Mouse (Mus musculus) liver, adult 2 months (tissue): Measurements from ENCODE around the gene Inpp5a. TPM values are rescaled to one million over a fixed set of nuclear protein-coding genes. Genes with fewer than 3 reads are reported as not detected.
A peak's percentile ranks its signal among the peaks of the same experiment; 100 is the strongest.

Source experiments
- DNase-seq: peaks from one replicate; pipeline ENCODE4 v3.0.0-alpha.2; 2011; ENCODE audit warnings: low read depth, low spot score; ENCODE audit errors: extremely low read depth
- H3K27ac ChIP-seq: fragments of 200-500 bp; replicated peaks from 2 replicates; pipeline ENCODE4 v1.5.1; 2012; ENCODE audit warnings: low read depth, mild to moderate bottlenecking, control low read depth, inconsistent platforms, low read length; ENCODE audit not compliant: insufficient read depth
- H3K27me3 ChIP-seq: fragments of 200-500 bp; 2 replicates; pipeline ENCODE4 v1.6.1; 2012; ENCODE audit warnings: mild to moderate bottlenecking, moderate library complexity, low read length, inconsistent platforms; ENCODE audit not compliant: control insufficient read depth, insufficient read depth
- H3K36me3 ChIP-seq: fragments of 200-500 bp; 2 replicates; pipeline ENCODE4 v1.6.1; 2012; ENCODE audit warnings: low read length, inconsistent platforms; ENCODE audit not compliant: control insufficient read depth, insufficient read depth
- H3K4me1 ChIP-seq: fragments of 200-500 bp; 2 replicates; pipeline ENCODE4 v1.6.1; 2011; ENCODE audit warnings: low read length; ENCODE audit not compliant: control insufficient read depth, insufficient read depth
- H3K4me3 ChIP-seq: fragments of 200-500 bp; 2 replicates; pipeline ENCODE4 v1.5.1; 2011; ENCODE audit warnings: low read depth, mild to moderate bottlenecking, control low read depth, low read length, moderate library complexity; ENCODE audit not compliant: insufficient read depth
- H3K79me2 ChIP-seq: fragments of 200-500 bp; 2 replicates; pipeline ENCODE4 v1.6.1; 2012; ENCODE audit warnings: inconsistent platforms, mild to moderate bottlenecking, low read length, moderate library complexity; ENCODE audit not compliant: control insufficient read depth, insufficient read depth
- H3K9ac ChIP-seq: fragments of 200-500 bp; 2 replicates; pipeline ENCODE4 v1.6.1; 2012; ENCODE audit warnings: low read depth, mild to moderate bottlenecking, control low read depth, inconsistent platforms, low read length
- CTCF ChIP-seq: fragments of 200-500 bp; IDR thresholded peaks from 2 replicates; pipeline ENCODE4 v1.5.1; 2011; ENCODE audit warnings: low read depth, low read length, control low read depth
- POLR2A ChIP-seq: fragments of 200-500 bp; IDR thresholded peaks from 2 replicates; pipeline ENCODE4 v1.6.1; 2011; ENCODE audit warnings: low read length, control low read depth; ENCODE audit not compliant: insufficient read depth; ENCODE audit errors: extremely low read depth
- WGBS: fragments of 180-500 bp; shearing (Covaris S2); methylation state at CpG from one replicate; pipeline ENCODE4 v1.1.7; 2018; 5-methylcytosine and 5-hydroxymethylcytosine counted together
- polyA plus RNA-seq: library from polyadenylated mRNA; depleted of rRNA; stranded (reverse); fragments of >200 nt; gene quantifications from 2 replicates; pipeline ENCODE4 v1.2.3, GENCODE M21; 2012
- total RNA-seq: library from RNA; depleted of rRNA; stranded (reverse); fragments of >200 nt; gene quantifications from 2 replicates; pipeline ENCODE4 v1.2.3, GENCODE M21; 2014

Gene Inpp5a
- total and polyA plus RNA-seq, 2 experiments = 8.4 to 8.8 TPM

DNA sequence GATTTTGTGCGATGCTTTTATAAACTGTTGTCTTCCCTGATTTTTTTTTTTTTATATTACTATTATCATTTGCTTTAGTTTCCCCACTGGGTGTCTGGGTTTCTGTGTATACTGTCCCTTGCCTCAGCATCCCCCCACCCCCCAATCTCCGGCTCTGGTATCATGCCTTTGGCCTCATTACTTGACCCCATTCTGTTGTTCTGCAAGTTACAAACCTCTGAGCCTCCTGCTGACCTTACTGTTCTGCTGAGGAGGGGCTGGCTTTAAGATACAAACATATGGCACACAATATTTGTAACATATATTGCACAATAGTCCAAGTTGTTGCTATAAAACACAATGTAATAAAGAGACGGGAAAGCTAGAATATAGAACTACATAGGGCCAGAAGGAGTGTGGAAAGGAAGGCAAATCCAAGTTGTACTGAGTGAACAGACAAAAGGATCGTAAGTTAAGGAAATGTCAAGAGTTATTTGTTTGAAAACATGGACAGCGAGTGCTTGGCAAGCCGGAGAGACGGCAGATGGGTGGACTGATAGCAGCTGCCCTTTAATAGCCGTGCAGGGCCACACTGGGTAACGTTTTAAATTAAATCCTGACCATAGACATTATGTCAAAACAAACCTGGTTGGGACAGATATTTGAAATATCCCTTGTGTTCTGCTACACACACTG, 49.2 kb downstream of the Inpp5a start:
- H3K79me2 ChIP-seq = peaks cover 22% of the 10 kb centered on the region
- H3K27me3 ChIP-seq = no peaks in the 10 kb centered on the region
- H3K36me3 ChIP-seq = no peaks in the 10 kb centered on the region
- DNase-seq = no peak
- no peak for TF ChIP-seq POLR2A
- TF ChIP-seq CTCF = no peak
- H3K4me1 ChIP-seq = peaks cover 14% of the 10 kb centered on the region
- WGBS = 77% methylated on average over 9 of the region's 9 CpGs
- no peak overlapping the region for H3K4me3 ChIP-seq
- H3K9ac ChIP-seq = no peak overlapping the region
- no peak overlapping the region for H3K27ac ChIP-seq

DNA sequence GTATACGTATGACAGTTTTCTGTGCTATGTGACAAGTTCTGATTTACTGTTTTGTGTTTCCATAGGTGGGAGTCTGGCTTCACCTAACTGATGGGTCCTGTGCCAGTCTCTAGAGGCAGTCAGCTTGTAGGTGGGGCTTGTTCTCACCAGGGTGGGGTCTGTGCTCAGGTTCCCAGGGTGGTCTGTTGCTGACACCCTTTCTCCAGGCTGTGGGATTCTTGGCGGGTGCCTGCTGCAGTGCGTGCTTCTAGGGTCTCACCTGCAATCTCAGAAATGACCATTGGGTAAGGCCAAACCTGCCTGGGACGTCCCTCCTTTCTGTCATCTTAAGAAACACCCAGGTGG, 49.7 kb downstream of the Inpp5a start:
- H3K36me3 ChIP-seq = no peaks in the 10 kb centered on the region
- TF ChIP-seq POLR2A = no peak
- no peak for TF ChIP-seq CTCF
- no peaks in the 10 kb centered on the region for H3K27me3 ChIP-seq
- H3K27ac ChIP-seq = no peak overlapping the region
- peaks cover 22% of the 10 kb centered on the region for H3K79me2 ChIP-seq
- peaks cover 14% of the 10 kb centered on the region for H3K4me1 ChIP-seq
- no peak overlapping the region for H3K9ac ChIP-seq
- DNase-seq = no peak
- no peak overlapping the region for H3K4me3 ChIP-seq
- 92% methylated on average over 4 of the region's 4 CpGs for WGBS

DNA sequence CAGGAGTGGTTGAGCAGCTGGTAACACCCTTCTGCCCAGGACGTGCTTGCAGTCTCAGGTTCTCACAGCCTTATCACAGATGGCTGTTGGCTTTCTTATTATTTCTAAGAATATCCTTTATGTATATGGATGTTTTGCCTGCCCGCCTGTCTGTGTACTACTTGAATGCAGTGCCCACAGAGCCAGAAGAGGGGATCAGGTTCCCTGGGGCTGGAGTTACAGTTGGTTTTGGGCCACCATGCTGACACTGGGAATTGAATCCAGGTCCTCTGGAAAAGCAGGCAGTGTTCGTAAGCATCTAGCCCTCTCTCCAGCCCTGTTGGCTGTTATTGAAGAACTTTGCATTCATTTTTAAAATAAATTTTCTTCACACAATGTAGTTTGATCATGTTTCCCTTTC, 50.1 kb downstream of the Inpp5a start:
- 95% methylated on average over 3 of the region's 3 CpGs for WGBS
- H3K27me3 ChIP-seq = no peaks in the 10 kb centered on the region
- DNase-seq = no peak
- H3K36me3 ChIP-seq = no peaks in the 10 kb centered on the region
- peaks cover 14% of the 10 kb centered on the region for H3K4me1 ChIP-seq
- H3K27ac ChIP-seq = no peak overlapping the region
- TF ChIP-seq CTCF (no peak), POLR2A (no peak)
- peaks cover 22% of the 10 kb centered on the region for H3K79me2 ChIP-seq
- H3K4me3 ChIP-seq = no peak overlapping the region
- no peak overlapping the region for H3K9ac ChIP-seq

DNA sequence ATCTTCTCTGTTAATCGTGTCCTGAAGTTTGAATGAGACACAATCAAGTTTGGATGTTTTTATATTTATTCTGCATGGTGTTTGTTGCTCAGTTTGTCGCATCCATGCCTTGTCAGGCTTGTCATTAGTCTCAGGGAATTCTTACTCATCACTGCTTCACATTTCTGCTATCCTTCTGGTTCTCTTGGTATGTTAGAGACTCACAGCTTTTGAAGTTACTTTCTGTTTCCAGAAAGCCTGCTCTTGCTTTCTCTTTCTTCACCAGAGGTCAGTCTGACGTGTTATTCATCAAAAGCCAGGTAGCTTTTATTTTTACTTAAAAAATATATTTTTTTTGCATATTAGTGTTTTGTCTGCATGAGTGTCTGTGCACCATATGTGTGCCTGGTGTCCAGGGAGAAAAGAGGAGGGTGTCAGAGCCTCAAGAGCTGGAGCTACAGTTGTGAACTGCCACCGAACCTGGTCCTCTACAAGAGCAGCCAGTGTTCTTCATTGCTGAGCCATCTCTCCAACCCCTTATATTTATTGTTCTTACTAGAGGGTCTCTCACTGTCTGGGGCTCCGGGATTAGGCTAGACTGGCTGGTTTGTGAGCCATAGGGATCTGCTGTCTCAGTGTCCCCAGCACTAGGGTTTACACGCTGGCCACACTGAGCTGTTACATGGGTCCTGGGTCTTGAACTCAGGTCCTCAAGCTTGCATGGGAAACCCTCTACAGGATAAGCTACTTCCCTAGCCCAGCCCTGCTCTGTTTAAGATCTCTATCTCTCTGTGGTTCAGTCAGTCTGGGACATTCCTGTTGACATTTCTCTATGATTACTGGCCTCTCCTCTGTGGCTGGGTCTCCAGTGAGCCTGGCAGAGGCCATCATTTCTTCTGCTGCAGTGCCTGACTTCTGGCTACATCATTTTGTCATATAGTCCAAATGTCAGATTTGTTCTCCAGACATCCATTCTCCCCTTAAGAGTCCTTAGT, 51.3 kb downstream of the Inpp5a start:
- H3K36me3 ChIP-seq = no peaks in the 10 kb centered on the region
- WGBS = 85% methylated on average over 6 of the region's 6 CpGs
- TF ChIP-seq POLR2A (no peak), CTCF (no peak)
- no peaks in the 10 kb centered on the region for H3K27me3 ChIP-seq
- DNase-seq = no peak
- H3K4me1 ChIP-seq = peaks cover 14% of the 10 kb centered on the region
- H3K27ac ChIP-seq = no peak overlapping the region
- H3K9ac ChIP-seq = no peak overlapping the region
- peaks cover 22% of the 10 kb centered on the region for H3K79me2 ChIP-seq
- no peak overlapping the region for H3K4me3 ChIP-seq

DNA sequence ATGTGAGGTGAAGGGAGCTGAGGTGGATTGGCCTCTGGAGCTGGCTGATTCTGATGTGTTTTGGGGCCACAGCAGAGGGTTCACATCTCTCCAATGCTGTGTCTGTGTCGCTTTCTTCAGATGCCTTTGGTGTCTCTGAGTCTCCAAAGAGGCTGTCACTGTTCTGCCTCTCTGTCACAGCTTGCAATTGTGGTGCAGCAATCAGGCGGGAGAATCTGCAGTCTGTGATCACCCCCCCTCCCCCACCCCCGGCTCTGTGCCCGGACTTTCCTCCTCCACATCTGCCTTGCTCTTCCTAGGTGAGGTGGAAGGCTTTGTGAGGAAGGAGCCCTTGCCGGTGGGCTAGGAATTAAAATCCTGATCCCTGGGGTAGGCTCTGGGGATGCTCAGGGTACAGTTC, 52.1 kb downstream of the Inpp5a start:
- Histone ChIP-seq H3K36me3 (no peaks in the 10 kb centered on the region), H3K79me2 (peaks cover 24% of the 10 kb centered on the region), H3K4me1 (peaks cover 14% of the 10 kb centered on the region), H3K27ac (no peak overlapping the region; the same call in 1 of the 2 replicates), H3K27me3 (no peaks in the 10 kb centered on the region), H3K4me3 (no peak overlapping the region), H3K9ac (no peak overlapping the region)
- no peak for DNase-seq
- TF ChIP-seq POLR2A (no peak), CTCF (no peak)
- 54% methylated on average over 5 of the region's 5 CpGs for WGBS

DNA sequence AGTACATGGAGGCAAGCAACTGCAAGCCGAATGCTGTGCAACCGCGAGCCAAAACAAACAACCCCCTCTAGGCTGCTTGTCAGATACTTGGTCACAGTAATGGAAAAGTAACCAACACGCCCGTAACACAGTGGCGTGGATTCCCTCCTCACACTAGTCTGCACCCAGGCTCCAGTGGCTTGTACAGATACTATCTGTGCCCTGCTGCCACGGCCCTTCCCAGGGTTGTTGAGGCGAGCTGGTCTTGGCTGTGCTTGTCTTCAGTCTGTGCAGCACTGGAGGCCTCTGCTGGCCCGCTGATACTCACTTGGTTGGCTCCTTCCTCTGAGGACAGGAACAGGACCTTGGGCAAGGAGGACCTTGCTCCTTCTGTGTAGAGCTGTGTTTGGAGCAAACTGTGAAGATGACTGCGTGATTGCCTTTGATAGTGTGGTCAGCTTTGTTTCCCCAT, 52.9 kb downstream of the Inpp5a start:
- no peaks in the 10 kb centered on the region for H3K27me3 ChIP-seq
- peaks cover 20% of the 10 kb centered on the region for H3K79me2 ChIP-seq
- peak; percentile 60 for DNase-seq
- H3K9ac ChIP-seq = no peak overlapping the region
- peaks cover 14% of the 10 kb centered on the region for H3K4me1 ChIP-seq
- peak; percentile 28; the same call in 1 of the 2 replicates for TF ChIP-seq CTCF
- TF ChIP-seq POLR2A = no peak
- no peak overlapping the region for H3K27ac ChIP-seq
- 25% methylated on average over 10 of the region's 10 CpGs for WGBS
- H3K4me3 ChIP-seq = no peak overlapping the region
- H3K36me3 ChIP-seq = no peaks in the 10 kb centered on the region
